Mouse (Mus musculus): ENCODE measurements around the gene Nudt3. TPM values are rescaled to one million over a fixed set of nuclear protein-coding genes. Genes with fewer than 3 reads are reported as not detected.
A peak's percentile ranks its signal among the peaks of the same experiment; 100 is the strongest.

Gene Nudt3
- total RNA-seq, 2 experiments from 2014 or later: 487 to 502 TPM

GRCm38 (mm10) chr17:27603036-27603435, 20.3 kb downstream of the Nudt3 start:
- DNase-seq (ENCODE audit: low spot score in 2 of 2): no peak

- DNase-seq (ENCODE audit: low spot score in 2 of 2): no peak
Observed at GRCm38 (mm10) chr17:27600869-27601268, 22.4 kb downstream of the Nudt3 start.

GRCm38 (mm10) chr17:27600286-27600685, 23.0 kb downstream of the Nudt3 start:
- DNase-seq (ENCODE audit: low spot score in 2 of 2): no peak

GRCm38 (mm10) chr17:27596376-27597190, 26.7 kb downstream of the Nudt3 start:
- no peak for DNase-seq (ENCODE audit: low spot score in 2 of 2)

GRCm38 (mm10) chr17:27595659-27596375, 27.5 kb downstream of the Nudt3 start:
- DNase-seq (ENCODE audit: low spot score in 2 of 2): no peak

- DNase-seq (ENCODE audit: low spot score in 2 of 2): no peak
Observed at GRCm38 (mm10) chr17:27592565-27592910, 30.8 kb downstream of the Nudt3 start.

- DNase-seq (ENCODE audit: low spot score in 2 of 2): no peak
Observed at GRCm38 (mm10) chr17:27591826-27592564, 31.3 kb downstream of the Nudt3 start.

GRCm38 (mm10) chr17:27588231-27588630, 35.1 kb downstream of the Nudt3 start:
- no peak for DNase-seq (ENCODE audit: low spot score in 2 of 2)

- no peak for DNase-seq (ENCODE audit: low spot score in 2 of 2)
Observed at GRCm38 (mm10) chr17:27587252-27587651, 36.0 kb downstream of the Nudt3 start.

GRCm38 (mm10) chr17:27586661-27587060, 36.6 kb downstream of the Nudt3 start:
- no peak for DNase-seq (ENCODE audit: low spot score in 2 of 2)

GRCm38 (mm10) chr17:27583185-27583894, 40.0 kb downstream of the Nudt3 start:
- no peak for DNase-seq (ENCODE audit: low spot score in 2 of 2)

- no peak for DNase-seq (ENCODE audit: low spot score in 2 of 2)
Observed at GRCm38 (mm10) chr17:27580392-27581068, 42.8 kb downstream of the Nudt3 start.

GRCm38 (mm10) chr17:27579816-27580215, 43.5 kb downstream of the Nudt3 start:
- no peak for DNase-seq (ENCODE audit: low spot score in 2 of 2)

GRCm38 (mm10) chr17:27578487-27578886, 44.8 kb downstream of the Nudt3 start:
- DNase-seq (ENCODE audit: low spot score in 2 of 2): peak in 1 of 2 experiments; percentile 72

GRCm38 (mm10) chr17:27577468-27577867, 45.8 kb downstream of the Nudt3 start:
- no peak for DNase-seq (ENCODE audit: low spot score in 2 of 2)

- no peak for DNase-seq (ENCODE audit: low spot score in 2 of 2)
Observed at GRCm38 (mm10) chr17:27576056-27576455, 47.2 kb downstream of the Nudt3 start.

GRCm38 (mm10) chr17:27575116-27575776, 48.0 kb downstream of the Nudt3 start:
- no peak for DNase-seq (ENCODE audit: low spot score in 2 of 2)

- DNase-seq (ENCODE audit: low spot score in 2 of 2): peak; percentile 69 to 81
Observed at GRCm38 (mm10) chr17:27574470-27575115, 48.7 kb downstream of the Nudt3 start.

GRCm38 (mm10) chr17:27573772-27574320, 49.4 kb downstream of the Nudt3 start:
- no peak for DNase-seq (ENCODE audit: low spot score in 2 of 2)

Data from layer of hippocampus, postnatal 14 days (tissue).